Mouse (Mus musculus) midbrain, embryonic 11.5 days (tissue): Measurements from ENCODE around the gene Efcab3. TPM values are rescaled to one million over a fixed set of nuclear protein-coding genes. Genes with fewer than 3 reads are reported as not detected.
A peak's percentile ranks its signal among the peaks of the same experiment; 100 is the strongest.

Source experiments
- ATAC-seq: fragments of 200-750 bp; cut with Nextera tagmentation; 2 replicates; pipeline ENCODE4 v1.8.0; 2017; ENCODE audit warnings: moderate TSS enrichment, moderate library complexity; ENCODE audit not compliant: low FRiP score
- DNase-seq: peaks from one replicate; pipeline ENCODE4 v3.0.0; 2015; ENCODE audit warnings: low spot score; ENCODE audit errors: missing footprints
- H3K27ac ChIP-seq: fragments of 300-500 bp; sonication (generic); 2 replicates; pipeline ENCODE4 v1.5.1; 2014; ENCODE audit warnings: low read depth, low read length
- H3K27me3 ChIP-seq: fragments of 300-500 bp; sonication (generic); 2 replicates; pipeline ENCODE4 v1.6.1; 2014; ENCODE audit warnings: mild to moderate bottlenecking, low read length, moderate library complexity, mixed read lengths; ENCODE audit not compliant: control insufficient read depth, insufficient read depth
- H3K36me3 ChIP-seq: fragments of 300-500 bp; sonication (generic); 2 replicates; pipeline ENCODE4 v1.6.1; 2014; ENCODE audit warnings: mild to moderate bottlenecking, low read length, moderate library complexity, mixed read lengths; ENCODE audit not compliant: control insufficient read depth, insufficient read depth
- H3K4me1 ChIP-seq: fragments of 300-500 bp; sonication (generic); 2 replicates; pipeline ENCODE4 v1.6.1; 2014; ENCODE audit warnings: low read length; ENCODE audit not compliant: control insufficient read depth, insufficient read depth
- H3K4me2 ChIP-seq: fragments of 300-500 bp; sonication (generic); 2 replicates; pipeline ENCODE4 v1.6.1; 2014; ENCODE audit warnings: mild to moderate bottlenecking, moderate library complexity
- H3K4me3 ChIP-seq: fragments of 300-500 bp; sonication (generic); 2 replicates; pipeline ENCODE4 v1.5.1; 2014; ENCODE audit warnings: low read depth, low read length
- H3K9ac ChIP-seq: fragments of 300-500 bp; sonication (generic); 2 replicates; pipeline ENCODE4 v1.6.1; 2014; ENCODE audit warnings: low read length
- H3K9me3 ChIP-seq: fragments of 300-500 bp; sonication (generic); 2 replicates; pipeline ENCODE4 v1.6.1; 2016; ENCODE audit warnings: low read length; ENCODE audit not compliant: control insufficient read depth
- WGBS: fragments of 180-500 bp; shearing (Covaris S2); extraction: QIAGEN DNeasy Blood & Tissue Kit; methylation state at CpG from one replicate; pipeline ENCODE4 v1.1.7; 2014; 5-methylcytosine and 5-hydroxymethylcytosine counted together
- polyA plus RNA-seq: library from polyadenylated mRNA; unstranded; fragments of >200 nt; fragmentation: Nextera tagmentation; extraction: Ambion mirVana; gene quantifications from 2 replicates; pipeline ENCODE4 v1.2.1, GENCODE M21; 2014

Efcab3 gene
- polyA plus RNA-seq, 1 experiment from 2014 or later, result not detected

DNA sequence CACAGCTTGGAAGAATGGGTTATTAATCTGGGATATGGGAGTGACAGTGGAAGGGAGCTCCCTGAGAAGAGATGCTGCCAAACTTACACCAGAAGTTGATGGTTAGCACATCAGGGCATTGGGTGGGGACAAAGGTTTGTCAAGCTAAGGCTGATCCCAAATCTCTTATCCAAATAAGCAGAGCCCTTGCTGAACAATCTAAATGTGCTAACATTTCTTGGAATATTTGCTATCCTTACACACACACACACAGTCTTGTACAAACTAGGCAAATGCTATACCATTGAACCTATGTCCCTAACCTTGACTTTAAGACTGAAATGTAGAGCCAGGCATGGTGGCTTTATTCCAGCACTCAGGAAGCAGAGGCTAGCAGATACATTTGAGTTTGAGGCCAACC, 80.2 kb downstream of the Efcab3 start:
- Histone ChIP-seq H3K27ac (no peak overlapping the region), H3K4me2 (no peak overlapping the region), H3K9me3 (no peaks in the 10 kb centered on the region), H3K9ac (no peak overlapping the region), H3K27me3 (no peaks in the 10 kb centered on the region), H3K4me3 (no peak overlapping the region), H3K4me1 (no peaks in the 10 kb centered on the region), H3K36me3 (peaks cover 2% of the 10 kb centered on the region; the same call in 1 of the 2 replicates)
- ATAC-seq, result no peak
- DNase-seq, result no peak

- H3K27ac ChIP-seq, result no peak overlapping the region
- H3K4me3 ChIP-seq, result no peak overlapping the region
- H3K36me3 ChIP-seq, result peaks cover 2% of the 10 kb centered on the region; the same call in 1 of the 2 replicates
- no peaks in the 10 kb centered on the region for H3K4me1 ChIP-seq
- no peaks in the 10 kb centered on the region for H3K9me3 ChIP-seq
- H3K27me3 ChIP-seq, result no peaks in the 10 kb centered on the region
- DNase-seq (no peak), ATAC-seq (no peak)
- 88% methylated on average over 3 of the region's 3 CpGs for WGBS
- H3K9ac ChIP-seq, result no peak overlapping the region
- no peak overlapping the region for H3K4me2 ChIP-seq
Measured at GRCm38 (mm10) chr11:105144084-105144483, 80.7 kb downstream of the Efcab3 start.

GRCm38 (mm10) chr11:105144508-105145210, 81.3 kb downstream of the Efcab3 start:
- no peaks in the 10 kb centered on the region for H3K27me3 ChIP-seq
- no peaks in the 10 kb centered on the region for H3K4me1 ChIP-seq
- no peak overlapping the region for H3K4me3 ChIP-seq
- 82% methylated on average over 11 of the region's 11 CpGs for WGBS
- H3K36me3 ChIP-seq, result peaks cover 2% of the 10 kb centered on the region; the same call in 1 of the 2 replicates
- DNase-seq, result no peak
- no peak for ATAC-seq
- no peaks in the 10 kb centered on the region for H3K9me3 ChIP-seq
- no peak overlapping the region for H3K9ac ChIP-seq
- no peak overlapping the region for H3K4me2 ChIP-seq
- no peak overlapping the region for H3K27ac ChIP-seq

- H3K36me3 ChIP-seq, result peaks cover 2% of the 10 kb centered on the region; the same call in 1 of the 2 replicates
- H3K4me1 ChIP-seq, result no peaks in the 10 kb centered on the region
- H3K27ac ChIP-seq, result no peak overlapping the region
- H3K27me3 ChIP-seq, result no peaks in the 10 kb centered on the region
- DNase-seq (no peak), ATAC-seq (no peak)
- no peak overlapping the region for H3K9ac ChIP-seq
- H3K4me2 ChIP-seq, result no peak overlapping the region
- WGBS, result 90% methylated on average over 10 of the region's 10 CpGs
- no peaks in the 10 kb centered on the region for H3K9me3 ChIP-seq
- H3K4me3 ChIP-seq, result no peak overlapping the region
Measured at GRCm38 (mm10) chr11:105145211-105145610, 81.8 kb downstream of the Efcab3 start.

- ATAC-seq (no peak), DNase-seq (no peak)
- no peaks in the 10 kb centered on the region for H3K36me3 ChIP-seq
- H3K4me3 ChIP-seq, result no peak within 1 kb of the TSS
- H3K27ac ChIP-seq, result no peak within 1 kb of the TSS
- H3K9me3 ChIP-seq, result no peaks in the 10 kb centered on the region
- H3K4me2 ChIP-seq, result no peak within 1 kb of the TSS
- 79% methylated on average over 3 of the region's 3 CpGs for WGBS
- no peak within 1 kb of the TSS for H3K9ac ChIP-seq
- no peaks in the 10 kb centered on the region for H3K4me1 ChIP-seq
- H3K27me3 ChIP-seq, result no peaks in the 10 kb centered on the region
Measured at GRCm38 (mm10) chr11:105146593-105146992, 83.2 kb downstream of the Efcab3 start, which contains the start of gene Gm10842. Gm10842 (plus strand) TSS chr11:105146893.

GRCm38 (mm10) chr11:105149353-105149752, 86.0 kb downstream of the Efcab3 start:
- H3K27ac ChIP-seq, result no peak overlapping the region

GRCm38 (mm10) chr11:105149766-105150165, 86.4 kb downstream of the Efcab3 start:
- Histone ChIP-seq H3K27me3 (no peaks in the 10 kb centered on the region), H3K4me2 (no peak overlapping the region), H3K4me3 (no peak overlapping the region), H3K4me1 (no peaks in the 10 kb centered on the region; the same call in 1 of the 2 replicates), H3K27ac (no peak overlapping the region), H3K9ac (no peak overlapping the region), H3K9me3 (no peaks in the 10 kb centered on the region), H3K36me3 (no peaks in the 10 kb centered on the region)
- DNase-seq (no peak), ATAC-seq (no peak)
- 100% methylated on average over 1 of the region's 1 CpGs for WGBS

More at GRCm38 (mm10) chr11:105149353-105149752, 86.0 kb downstream of the Efcab3 start:
- no peaks in the 10 kb centered on the region for H3K9me3 ChIP-seq
- H3K4me1 ChIP-seq, result no peaks in the 10 kb centered on the region; the same call in 1 of the 2 replicates
- H3K9ac ChIP-seq, result no peak overlapping the region
- DNase-seq, result no peak
- 74% methylated on average over 3 of the region's 3 CpGs for WGBS
- H3K4me3 ChIP-seq, result no peak overlapping the region
- H3K36me3 ChIP-seq, result no peaks in the 10 kb centered on the region
- ATAC-seq, result no peak
- H3K4me2 ChIP-seq, result no peak overlapping the region
- no peaks in the 10 kb centered on the region for H3K27me3 ChIP-seq

GRCm38 (mm10) chr11:105150691-105151090, 87.3 kb downstream of the Efcab3 start:
- 55% methylated on average over 4 of the region's 4 CpGs for WGBS
- no peak for ATAC-seq

GRCm38 (mm10) chr11:105151226-105152016, 88.0 kb downstream of the Efcab3 start:
- no peaks in the 10 kb centered on the region for H3K36me3 ChIP-seq
- 29% methylated on average over 19 of the region's 19 CpGs for WGBS
- no peak overlapping the region for H3K9ac ChIP-seq
- H3K4me2 ChIP-seq, result peak overlapping the region; percentile 9; the same call in 1 of the 2 replicates
- no peak overlapping the region for H3K4me3 ChIP-seq
- no peaks in the 10 kb centered on the region for H3K9me3 ChIP-seq
- no peaks in the 10 kb centered on the region; the same call in 1 of the 2 replicates for H3K4me1 ChIP-seq
- no peaks in the 10 kb centered on the region for H3K27me3 ChIP-seq
- ATAC-seq (no peak), DNase-seq (no peak)
- no peak overlapping the region for H3K27ac ChIP-seq

More at GRCm38 (mm10) chr11:105150691-105151090, 87.3 kb downstream of the Efcab3 start:
- Histone ChIP-seq H3K9me3 (no peaks in the 10 kb centered on the region), H3K27ac (no peak overlapping the region), H3K4me2 (no peak overlapping the region), H3K36me3 (no peaks in the 10 kb centered on the region), H3K4me1 (no peaks in the 10 kb centered on the region; the same call in 1 of the 2 replicates), H3K4me3 (no peak overlapping the region), H3K9ac (no peak overlapping the region), H3K27me3 (no peaks in the 10 kb centered on the region)
- no peak for DNase-seq
